Mouse (Mus musculus): Measurements from ENCODE around the gene Psmf1.

GRCm38 (mm10) chr2:151764557-151764956 is 20.6 kb upstream of the Psmf1 start:
- TF ChIP-seq GATA1 (IDR thresholded peaks at IDR 0.05; ENCODE audit: low read length) (no peak), TAL1 (IDR thresholded peaks at IDR 0.05; ENCODE audit: low read length) (no peak)
